Mouse (Mus musculus): ENCODE measurements at regions not wholly inside any gene's neighbourhood (a gene's known extent, or its start where the extent isn't known, plus 50 kb on each side); places are given as distances from the start of the nearest gene placed in this dataset.
A peak's percentile ranks its signal among the peaks of the same experiment; 100 is the strongest.

GRCm38 (mm10) chr7:72574316-72574715, 267.9 kb upstream of the Mctp2 start:
- intact Hi-C loops (cut with DNase I), result no loop called here
- no peak for DNase-seq (ENCODE audit: low spot score in 2 of 2)

GRCm38 (mm10) chr7:72584427-72584826, 278.0 kb upstream of the Mctp2 start:
- intact Hi-C loops (cut with DNase I), result no loop called here
- DNase-seq (ENCODE audit: low spot score in 2 of 2), result no peak

- DNase-seq (ENCODE audit: low spot score in 2 of 2), result peak; percentile 38 to 39
- intact Hi-C loops (cut with DNase I), result no loop called here
Observed at GRCm38 (mm10) chr7:72589241-72589668, 282.8 kb upstream of the Mctp2 start.

DNA sequence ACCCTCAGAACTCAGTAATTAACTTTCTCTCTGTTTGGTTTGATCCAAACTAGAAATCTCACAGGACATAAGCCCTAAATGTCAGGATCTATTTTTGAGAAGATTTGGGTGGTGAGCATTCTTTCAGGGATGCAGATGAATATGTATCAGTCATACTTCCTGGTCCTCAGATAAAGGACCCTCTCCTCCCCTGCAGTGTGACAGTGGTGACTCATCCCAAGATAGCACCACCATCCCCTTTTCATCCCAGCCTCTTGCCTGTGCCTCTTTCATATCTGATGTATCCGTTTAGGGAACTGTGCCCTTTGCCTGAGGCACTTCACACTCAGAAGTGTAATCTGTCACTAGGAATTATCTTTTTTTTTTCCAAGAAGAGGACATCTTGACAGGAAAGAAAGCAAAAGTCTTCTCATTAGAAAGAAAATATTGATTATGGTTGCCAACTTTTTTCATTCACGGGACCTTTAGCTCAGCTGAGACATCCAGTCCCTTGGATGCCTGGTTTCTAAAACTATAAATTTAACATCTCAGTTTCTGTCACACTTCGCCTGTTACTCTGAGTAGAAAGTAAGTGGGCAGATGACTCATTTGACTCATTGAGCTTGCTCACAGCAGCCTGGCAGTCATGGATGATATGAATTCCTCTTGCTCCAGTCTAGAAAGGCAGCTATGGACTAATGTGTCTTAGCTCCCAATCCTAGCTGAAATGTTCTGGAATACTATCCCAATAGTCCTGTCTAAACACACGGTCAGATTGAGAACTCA, 284.1 kb upstream of the Mctp2 start:
- intact Hi-C loops (cut with DNase I), result no loop called here
- DNase-seq (ENCODE audit: low spot score in 2 of 2), result peak; percentile 17 to 21

- DNase-seq (ENCODE audit: low spot score in 2 of 2), result peak; percentile 27 to 33
- intact Hi-C loops (cut with DNase I), result no loop called here
Observed at GRCm38 (mm10) chr7:72592110-72592509, 285.7 kb upstream of the Mctp2 start.

GRCm38 (mm10) chr7:72592649-72593048, 286.2 kb upstream of the Mctp2 start:
- peak; percentile 44 to 57 for DNase-seq (ENCODE audit: low spot score in 2 of 2)
- intact Hi-C loops (cut with DNase I), result no loop called here

- intact Hi-C loops (cut with DNase I), result no loop called here
- peak in 1 of 2 experiments; percentile 30 for DNase-seq (ENCODE audit: low spot score in 2 of 2)
Observed at GRCm38 (mm10) chr7:72593259-72593658, 286.9 kb upstream of the Mctp2 start.

DNA sequence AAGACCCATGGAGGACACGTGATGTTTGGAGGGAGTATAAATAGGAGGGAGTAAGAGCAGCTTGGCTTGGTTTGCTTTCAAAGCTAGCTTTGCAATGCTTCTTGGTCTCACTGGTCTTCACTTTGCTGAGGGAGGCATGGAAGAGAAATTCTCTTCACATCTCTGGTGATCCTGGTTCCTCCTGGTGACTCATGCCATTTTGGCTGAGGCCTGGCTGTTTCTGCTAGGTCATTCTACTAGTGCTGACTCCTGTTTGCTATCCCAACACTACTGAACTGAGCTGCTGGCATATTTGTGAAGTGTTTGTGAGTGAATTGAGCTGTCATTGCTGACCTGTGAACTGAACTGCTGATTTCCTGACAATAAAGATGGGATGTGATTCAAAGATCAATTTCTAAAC, 288.3 kb upstream of the Mctp2 start:
- intact Hi-C loops (cut with DNase I), result no loop called here
- no peak for DNase-seq (ENCODE audit: low spot score in 2 of 2)

DNA sequence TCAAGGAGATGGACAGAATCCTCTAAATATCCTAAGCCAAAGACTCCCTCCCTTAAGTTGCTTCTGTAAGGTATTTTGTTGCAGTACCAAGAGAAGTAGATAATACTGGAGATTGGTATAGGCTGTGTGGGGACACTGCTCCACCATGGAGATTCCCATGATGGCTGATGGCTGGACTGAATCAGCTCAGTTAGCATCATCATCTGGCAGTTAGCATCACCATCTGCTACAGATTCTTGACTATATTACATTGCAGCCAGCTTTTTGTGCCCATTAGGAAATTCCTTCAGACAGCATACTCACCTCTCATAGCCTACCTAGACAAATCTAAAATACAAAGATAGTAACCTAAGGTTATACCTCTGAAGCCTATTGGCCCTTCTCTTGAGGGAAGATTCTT, 290.6 kb upstream of the Mctp2 start:
- intact Hi-C loops (cut with DNase I), result no loop called here
- no peak for DNase-seq (ENCODE audit: low spot score in 2 of 2)

DNA sequence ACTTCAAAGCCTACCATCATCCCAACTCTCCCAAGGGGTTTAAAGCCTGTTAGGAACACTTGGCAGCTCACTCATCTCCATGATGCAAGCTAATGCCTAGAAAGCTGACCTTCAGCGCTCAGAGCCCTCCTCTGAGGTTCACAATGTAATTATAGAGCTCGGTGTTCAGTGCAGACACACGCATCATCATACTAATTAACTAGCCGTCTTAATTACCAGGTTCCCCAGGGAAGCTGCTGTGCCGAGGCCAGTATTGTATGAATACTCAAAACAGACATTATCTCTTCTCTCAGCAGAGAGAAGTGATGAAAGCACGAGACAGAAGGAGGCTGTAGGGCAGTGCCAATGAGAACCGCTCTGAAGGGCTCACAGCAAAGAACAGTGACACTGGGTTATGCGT, 295.5 kb upstream of the Mctp2 start:
- DNase-seq (ENCODE audit: low spot score in 2 of 2), result no peak
- intact Hi-C loops (cut with DNase I), result no loop called here

DNA sequence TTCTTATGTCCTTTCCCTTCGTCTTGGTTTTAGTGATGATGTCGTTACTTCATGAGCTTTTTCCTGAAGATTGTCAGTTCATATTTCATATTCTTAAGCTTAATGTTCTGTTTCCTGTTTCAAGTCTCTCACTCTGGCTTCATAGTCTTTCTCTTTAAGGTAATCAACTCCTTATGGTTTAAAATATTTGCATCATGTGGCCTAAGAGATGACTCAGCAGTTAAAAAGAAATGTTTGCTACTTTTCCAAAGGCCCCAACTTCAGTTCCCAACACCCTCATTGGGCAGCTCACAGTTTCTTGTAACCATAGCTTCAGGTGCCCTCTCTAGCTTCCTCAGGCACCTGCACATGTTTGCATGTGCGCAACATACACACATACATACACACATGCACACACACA, 303.4 kb upstream of the Mctp2 start:
- DNase-seq (ENCODE audit: low spot score in 2 of 2), result no peak
- intact Hi-C loops (cut with DNase I), result no loop called here

GRCm38 (mm10) chr7:72615232-72615631, 308.8 kb upstream of the Mctp2 start:
- no peak for DNase-seq (ENCODE audit: low spot score in 2 of 2)
- intact Hi-C loops (cut with DNase I), result no loop called here

DNA sequence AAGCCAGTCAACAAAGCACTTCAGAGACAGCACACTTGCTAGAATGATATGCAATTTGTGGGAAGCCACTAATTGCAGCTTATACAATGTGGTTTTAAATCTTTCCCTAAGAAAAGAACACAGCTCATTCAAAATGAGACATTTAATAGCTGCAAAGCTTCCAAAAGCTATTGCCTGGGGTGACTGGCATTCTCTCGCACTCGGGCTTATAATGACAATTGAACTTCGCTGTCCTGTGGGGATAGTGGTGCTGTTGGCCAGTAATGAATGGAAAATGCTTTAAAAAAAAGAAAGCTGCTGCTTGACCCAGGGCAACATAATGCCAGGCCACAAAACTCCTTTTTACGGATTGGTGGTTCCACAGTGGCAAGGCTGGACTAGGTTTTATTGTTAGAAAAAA, 321.0 kb upstream of the Mctp2 start:
- DNase-seq (ENCODE audit: low spot score in 2 of 2), result no peak
- intact Hi-C loops (cut with DNase I), result no loop called here

GRCm38 (mm10) chr7:72639566-72639965, 333.2 kb upstream of the Mctp2 start:
- intact Hi-C loops (cut with DNase I), result no loop called here
- no peak for DNase-seq (ENCODE audit: low spot score in 2 of 2)

DNA sequence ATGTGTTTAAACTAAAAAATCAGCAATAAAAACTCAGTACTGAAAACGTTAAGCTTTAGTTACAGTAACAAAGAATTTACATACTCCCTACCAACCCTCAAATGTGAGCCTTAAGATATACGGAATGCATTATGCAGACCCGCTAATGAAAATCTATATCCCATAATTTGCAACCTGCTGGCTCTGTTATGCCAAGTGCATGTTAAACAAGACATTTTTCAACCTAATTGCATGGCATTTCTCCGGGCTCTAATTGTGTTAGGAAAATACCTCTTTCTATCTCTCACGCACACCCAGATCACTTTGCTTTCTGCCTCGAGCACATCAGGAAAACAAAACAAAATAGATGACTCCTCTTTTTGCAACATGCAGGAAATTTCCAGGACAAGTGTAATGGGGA, 368.6 kb upstream of the Mctp2 start:
- intact Hi-C loops (cut with DNase I), result no loop called here

DNA sequence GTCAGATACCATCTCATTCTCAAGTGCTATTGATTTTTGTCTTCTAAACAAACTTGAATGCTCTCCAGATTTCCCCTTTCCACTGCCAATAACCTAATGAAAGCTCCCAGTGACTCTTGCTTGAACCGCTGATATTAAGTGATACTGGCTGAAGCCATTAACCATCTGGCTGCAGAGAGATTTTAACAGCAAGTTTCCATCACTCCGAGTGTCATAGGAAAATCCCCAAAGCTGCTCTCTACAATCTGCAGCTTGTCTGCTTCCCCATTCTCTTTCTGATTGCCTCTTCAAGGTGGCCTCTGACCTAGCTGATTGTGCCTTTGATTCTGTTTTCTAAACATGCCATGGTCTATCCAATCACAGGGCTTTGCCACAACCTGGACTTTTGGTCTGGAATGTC, 379.4 kb upstream of the Mctp2 start:
- no peak for DNase-seq (ENCODE audit: low spot score in 2 of 2)
- intact Hi-C loops (cut with DNase I), result no loop called here

More for the DNA sequence above, 368.6 kb upstream of the Mctp2 start:
- no peak for DNase-seq (ENCODE audit: low spot score in 2 of 2)

GRCm38 (mm10) chr7:72687356-72687755, 380.9 kb upstream of the Mctp2 start:
- intact Hi-C loops (cut with DNase I), result no loop called here
- no peak for DNase-seq (ENCODE audit: low spot score in 2 of 2)

- intact Hi-C loops (cut with DNase I), result loop anchor here (10.0 kb wide), 1 partner anchor 683 kb away; the partner anchor contains the start of gene Rgma
- DNase-seq (ENCODE audit: low spot score in 2 of 2), result no peak
Observed at GRCm38 (mm10) chr7:72691396-72691795, 385.0 kb upstream of the Mctp2 start.

- peak in 1 of 2 experiments; percentile 15 for DNase-seq (ENCODE audit: low spot score in 2 of 2)
- intact Hi-C loops (cut with DNase I), result loop anchor here (10.0 kb wide), 1 partner anchor 683 kb away; the partner anchor contains the start of gene Rgma
Observed at GRCm38 (mm10) chr7:72691859-72692258, 385.5 kb upstream of the Mctp2 start.

DNA sequence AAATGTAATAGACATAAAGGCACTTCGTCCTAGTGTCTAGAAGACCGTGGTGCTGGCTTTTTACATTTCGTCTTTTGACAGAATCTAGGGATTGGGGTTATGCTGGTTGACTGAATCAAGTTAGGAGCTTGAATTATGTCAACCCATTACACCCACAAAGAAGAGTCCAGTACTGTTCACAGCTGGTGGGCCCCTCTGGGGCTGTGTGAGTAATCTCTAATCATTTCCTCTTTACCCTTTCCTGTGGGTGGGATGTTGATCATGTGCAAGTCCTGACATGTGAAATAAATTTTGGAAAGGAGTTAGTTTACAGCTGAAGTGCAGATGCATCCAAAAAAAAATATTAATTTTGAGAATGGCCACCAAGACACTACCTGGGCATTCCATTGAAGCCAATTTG, 390.3 kb upstream of the Mctp2 start:
- intact Hi-C loops (cut with DNase I), result loop anchor here (10.0 kb wide), 1 partner anchor 678 kb away; the partner anchor contains the start of gene Rgma
- DNase-seq (ENCODE audit: low spot score in 2 of 2), result no peak

- intact Hi-C loops (cut with DNase I), result no loop called here
- DNase-seq (ENCODE audit: low spot score in 2 of 2), result no peak
Observed at GRCm38 (mm10) chr7:72703652-72704341, 397.4 kb upstream of the Mctp2 start.
